Comparison of ENCODE assay signal across 21 mouse cellular contexts in the genomic region with DNA sequence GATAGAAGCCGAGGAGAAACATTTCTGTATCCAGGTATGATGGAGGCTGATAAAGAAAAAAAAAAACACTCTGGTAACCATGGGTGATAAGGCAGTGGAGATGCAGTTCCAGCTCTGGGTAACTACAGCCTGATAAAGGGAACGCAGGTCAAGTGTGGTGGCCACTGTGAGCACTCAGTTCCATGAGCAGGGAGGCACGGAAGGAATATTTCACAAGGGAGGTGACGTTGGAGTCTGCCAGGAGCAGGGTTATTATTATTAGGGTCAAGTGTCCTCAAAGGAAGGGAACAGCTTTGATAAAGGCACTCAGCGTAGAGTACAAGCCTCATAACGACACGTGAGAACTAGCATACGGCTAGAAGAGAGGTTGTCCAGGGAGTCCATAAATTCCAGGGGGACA. TPM values are rescaled to one million over a fixed set of nuclear protein-coding genes. Genes with fewer than 3 reads are reported as not detected.
DNase-seq lines count a peak whose midpoint lies in the region; ATAC-seq and TF ChIP-seq lines count a peak whose summit lies in the region.
"Had no signal": no experiment of that assay in that cellular context is flagged by ENCODE, and none has a peak within 500 bp of the region (broad histone marks: within the 10 kb centered on the region; RNA-seq: fewer than 3 reads in every experiment).

No protein-coding gene starts in this region.

- WGBS in limb, embryonic 10.5 days = 68% methylated on average over 8 of the region's 8 CpGs
- 43% methylated on average over 8 of the region's 8 CpGs for WGBS in lung, embryonic 16.5 days
- WGBS in hindbrain, postnatal 0 days = 86% methylated on average over 8 of the region's 8 CpGs

- H3K36me3 ChIP-seq in limb, embryonic 10.5 days = no peaks in the 10 kb centered on the region
- no peaks in the 10 kb centered on the region for H3K36me3 ChIP-seq in lung, embryonic 16.5 days (ENCODE audit: control insufficient read depth, insufficient read depth, low read length)
- no peaks in the 10 kb centered on the region for H3K36me3 ChIP-seq in hindbrain, postnatal 0 days (ENCODE audit: insufficient read depth, low read length)
- H3K36me3 ChIP-seq: embryonic facial prominence, embryonic 15.5 days; forebrain, embryonic 12.5 days; heart, embryonic 15.5 days; hindbrain, embryonic 10.5 days had no signal

- peak; percentile 21 for DNase-seq in limb, embryonic 10.5 days (ENCODE audit: low spot score)
- DNase-seq in lung, postnatal 25 days (ENCODE audit: low spot score) = peak; percentile 87
- no peak for DNase-seq in left cerebral cortex, adult 8-10 months (ENCODE audit: low spot score in 2 of 2)
- DNase-seq in adrenal gland, postnatal 10 days = no peak
- no peak for DNase-seq in hindbrain, postnatal 0 days (ENCODE audit: low spot score)
- DNase-seq: cerebellum, adult 11 months; cerebellum, adult 8-10 months; cerebellum, postnatal 14 days; embryo, embryonic 11 days; gastrocnemius, postnatal 10 days; heart, adult 2 months; heart, postnatal 14 days had no signal

- H3K27me3 ChIP-seq in limb, embryonic 10.5 days (ENCODE audit: low read depth, poor library complexity, severe bottlenecking) = no peaks in the 10 kb centered on the region
- H3K27me3 ChIP-seq in lung, embryonic 16.5 days (ENCODE audit: control insufficient read depth, insufficient read depth, low read depth, low read length) = no peaks in the 10 kb centered on the region; the same call in 1 of the 2 replicates
- no peaks in the 10 kb centered on the region for H3K27me3 ChIP-seq in hindbrain, postnatal 0 days (ENCODE audit: insufficient read depth, low read length)
- H3K27me3 ChIP-seq: embryonic facial prominence, embryonic 15.5 days; forebrain, embryonic 12.5 days; heart, embryonic 15.5 days had no signal

- H3K4me2 ChIP-seq in lung, embryonic 16.5 days (ENCODE audit: low read depth, low read length) = no peak overlapping the region
- no peak overlapping the region for H3K4me2 ChIP-seq in hindbrain, postnatal 0 days (ENCODE audit: low read depth, low read length)
- H3K4me2 ChIP-seq: embryonic facial prominence, embryonic 15.5 days; forebrain, embryonic 12.5 days; heart, embryonic 11.5 days; heart, embryonic 15.5 days; hindbrain, embryonic 14.5 days had no signal

- peak overlapping the region; percentile 72 for H3K27ac ChIP-seq in embryonic fibroblast, embryonic 13.5 days (ENCODE audit: insufficient read depth, low read length)
- no peak overlapping the region for H3K27ac ChIP-seq in limb, embryonic 10.5 days
- no peak overlapping the region for H3K27ac ChIP-seq in lung, embryonic 16.5 days (ENCODE audit: low read length)
- no peak overlapping the region for H3K27ac ChIP-seq in hindbrain, postnatal 0 days
- H3K27ac ChIP-seq: embryonic facial prominence, embryonic 15.5 days; forebrain, embryonic 12.5 days; heart, adult 2 months; heart, embryonic 15.5 days; hindbrain, embryonic 10.5 days; hindbrain, embryonic 14.5 days had no signal

- no peaks in the 10 kb centered on the region for H3K9me3 ChIP-seq in limb, embryonic 10.5 days (replicated peaks)
- no peaks in the 10 kb centered on the region for H3K9me3 ChIP-seq in lung, embryonic 16.5 days (ENCODE audit: control insufficient read depth, low read length)
- no peaks in the 10 kb centered on the region for H3K9me3 ChIP-seq in hindbrain, postnatal 0 days (ENCODE audit: low read length)
- H3K9me3 ChIP-seq: embryonic facial prominence, embryonic 15.5 days; forebrain, embryonic 12.5 days; heart, embryonic 15.5 days; hindbrain, embryonic 10.5 days had no signal

- ATAC-seq in lung, embryonic 16.5 days (ENCODE audit: low read depth) = peak; percentile 74
- ATAC-seq in hindbrain, postnatal 0 days = no peak
- ATAC-seq: forebrain, embryonic 16.5 days had no signal

- no peak overlapping the region for H3K9ac ChIP-seq in lung, embryonic 16.5 days (ENCODE audit: low read length)
- H3K9ac ChIP-seq in hindbrain, postnatal 0 days (replicated peaks; ENCODE audit: low read length) = no peak overlapping the region
- H3K9ac ChIP-seq: embryonic facial prominence, embryonic 15.5 days; forebrain, embryonic 12.5 days; heart, embryonic 15.5 days; hindbrain, embryonic 14.5 days had no signal

- H3K4me1 ChIP-seq in embryonic fibroblast, embryonic 13.5 days (ENCODE audit: control insufficient read depth, insufficient read depth, low read length) = peaks cover 16% of the 10 kb centered on the region
- H3K4me1 ChIP-seq in limb, embryonic 10.5 days = 0 out of 2 replicates have a peak, but pooled peaks cover 3% of the 10 kb centered on the region
- H3K4me1 ChIP-seq in lung, embryonic 16.5 days (replicated peaks; ENCODE audit: control insufficient read depth, insufficient read depth, low read length) = peaks cover 12% of the 10 kb centered on the region
- no peaks in the 10 kb centered on the region for H3K4me1 ChIP-seq in hindbrain, postnatal 0 days (ENCODE audit: insufficient read depth, low read length)
- H3K4me1 ChIP-seq: forebrain, embryonic 12.5 days had no signal

- H3K4me3 ChIP-seq in embryonic fibroblast, embryonic 13.5 days (ENCODE audit: insufficient read depth, low read length) = no peak overlapping the region
- H3K4me3 ChIP-seq in limb, embryonic 10.5 days = no peak overlapping the region
- H3K4me3 ChIP-seq in lung, embryonic 16.5 days (ENCODE audit: low read length) = no peak overlapping the region
- H3K4me3 ChIP-seq in hindbrain, postnatal 0 days (ENCODE audit: low read length) = no peak overlapping the region
- H3K4me3 ChIP-seq: embryonic facial prominence, embryonic 15.5 days; forebrain, embryonic 12.5 days; heart, adult 2 months; heart, embryonic 15.5 days; hindbrain, embryonic 10.5 days had no signal

- no peak for TF ChIP-seq POLR2A in embryonic fibroblast, embryonic 13.5 days (IDR thresholded peaks at IDR 0.05; ENCODE audit: low read depth, low read length)

- no peak for TF ChIP-seq CTCF in embryonic fibroblast, embryonic 13.5 days (IDR thresholded peaks at IDR 0.05; ENCODE audit: borderline replicate concordance, insufficient read depth, low read length)
- TF ChIP-seq CTCF in hindbrain, postnatal 0 days (IDR thresholded peaks at IDR 0.05; ENCODE audit: low read depth) = no peak

RNA-seq across cellular contexts. Expression of a gene that starts 18.9 kb away (rescaled TPM):
- 44.4 and 52.2 TPM in 2 replicates for polyA plus RNA-seq in embryonic fibroblast, embryonic 13.5 days (2011; ENCODE audit: insufficient read length, low read depth, missing spikeins)
- 21.3 and 23.9 TPM in 2 replicates for polyA plus RNA-seq in limb, embryonic 10.5 days (2016; fragmentation: Nextera tagmentation; extraction: Ambion mirVana)
- 13.8 and 15.8 TPM in 2 replicates for polyA plus RNA-seq in lung, embryonic 16.5 days (2015; fragmentation: Nextera tagmentation; extraction: Ambion mirVana)
- 10 to 100 TPM; 65.6 to 70.7 (median 68.6) TPM for total RNA-seq in left cerebral cortex, adult 8-10 months (2022)
- total RNA-seq in adrenal gland, postnatal 10 days (2021) = 10 to 100 TPM; 22.5 to 31.4 TPM
- total RNA-seq in hindbrain, postnatal 0 days (2014; rRNA removed) = 59.7 and 60.1 TPM in 2 replicates
- polyA plus RNA-seq in hindbrain, postnatal 0 days (2015; fragmentation: Nextera tagmentation; extraction: Ambion mirVana) = 18.7 and 21.5 TPM in 2 replicates

Comparison
In these comparisons a context has a peak if more than half of its experiments do, and no peak if none do; other contexts are left out.
1. DNase-seq: peak in limb, embryonic 10.5 days (single experiment) and lung, postnatal 25 days (single experiment); none in left cerebral cortex, adult 8-10 months (0 of 2), adrenal gland, postnatal 10 days (single experiment) and hindbrain, postnatal 0 days (single experiment).